In the genomic region with DNA sequence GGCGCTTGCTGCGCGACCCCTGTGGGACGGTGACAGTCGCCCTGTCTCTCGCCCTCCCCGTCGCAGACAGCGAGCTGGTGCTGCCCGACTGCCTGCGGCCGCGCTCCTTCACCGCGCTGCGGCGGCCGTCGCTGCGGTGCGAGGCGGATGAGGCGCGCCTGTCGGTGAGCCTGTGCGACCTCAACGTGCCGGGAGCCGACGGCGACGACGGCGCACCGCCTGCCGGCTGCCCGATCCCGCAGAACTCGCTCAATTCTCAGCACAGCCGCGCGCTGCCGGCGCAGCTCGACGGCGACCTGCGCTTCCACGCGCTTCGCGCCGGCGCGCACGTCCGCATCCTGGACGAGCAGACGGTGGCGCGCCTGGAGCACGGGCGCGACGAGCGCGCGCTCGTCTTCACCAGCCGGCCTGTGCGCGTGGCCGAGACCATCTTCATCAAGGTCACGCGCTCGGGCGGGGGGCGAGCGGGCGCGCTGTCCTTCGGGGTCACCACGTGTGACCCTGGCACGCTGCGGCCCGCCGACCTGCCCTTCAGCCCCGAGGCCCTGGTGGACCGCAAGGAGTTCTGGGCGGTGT, we compare ENCODE assay signal across 8 mouse cellular contexts.
DNase-seq lines count a peak whose midpoint lies in the region; ATAC-seq and TF ChIP-seq lines count a peak whose summit lies in the region.

No protein-coding gene starts in this region.

- H3K27me3 ChIP-seq in embryonic facial prominence, embryonic 10.5 days (replicated peaks; ENCODE audit: low read depth, poor library complexity, severe bottlenecking): peaks cover 66% of the 10 kb centered on the region
- peaks cover 18% of the 10 kb centered on the region; the same call in 1 of the 2 replicates for H3K27me3 ChIP-seq in hindbrain, postnatal 0 days (ENCODE audit: insufficient read depth, low read length)
- H3K27me3 ChIP-seq in neural tube, embryonic 11.5 days (ENCODE audit: control insufficient read depth, insufficient read depth, low read length): peaks cover 25% of the 10 kb centered on the region

- DNase-seq in left cerebral cortex, adult 2 months (ENCODE audit: extremely low spot score in 1 of 2, low spot score in 2 of 2): no peak
- DNase-seq in left cerebral cortex, adult 8-10 months (ENCODE audit: low spot score in 2 of 2): no peak
- peak; percentile 56 for DNase-seq in embryonic facial prominence, embryonic 10.5 days (ENCODE audit: low spot score)
- DNase-seq in hindbrain, postnatal 0 days (ENCODE audit: low spot score): peak; percentile 78
- peak; percentile 57 for DNase-seq in neural tube, embryonic 11.5 days (ENCODE audit: low spot score)
- no peak for DNase-seq in ovary, adult 18-20 months (ENCODE audit: low spot score)
- no peak for DNase-seq in right cerebral cortex, postnatal 10 days (ENCODE audit: low spot score in 2 of 2)

- H3K27ac ChIP-seq in left cerebral cortex, adult 2 months: no peak overlapping the region
- H3K27ac ChIP-seq in embryonic facial prominence, embryonic 10.5 days (replicated peaks): peak overlapping the region; percentile 71
- H3K27ac ChIP-seq in hindbrain, postnatal 0 days: no peak overlapping the region
- H3K27ac ChIP-seq in neural tube, embryonic 11.5 days (ENCODE audit: low read depth, low read length): no peak overlapping the region

- H3K4me3 ChIP-seq in left cerebral cortex, adult 2 months: peak overlapping the region; percentile 18
- H3K4me3 ChIP-seq in embryonic facial prominence, embryonic 10.5 days: peak overlapping the region; percentile 57
- H3K4me3 ChIP-seq in hindbrain, postnatal 0 days (ENCODE audit: low read length): peak overlapping the region; percentile 31
- peak overlapping the region; percentile 31 for H3K4me3 ChIP-seq in neural tube, embryonic 11.5 days (ENCODE audit: low read depth, low read length)

- 3% methylated on average over 90 of the region's 90 CpGs for WGBS in embryonic facial prominence, embryonic 10.5 days
- WGBS in hindbrain, postnatal 0 days: 5% methylated on average over 89 of the region's 90 CpGs
- 6% methylated on average over 87 of the region's 90 CpGs for WGBS in neural tube, embryonic 11.5 days

- H3K9me3 ChIP-seq in embryonic facial prominence, embryonic 10.5 days: no peaks in the 10 kb centered on the region; the same call in 1 of the 2 replicates
- H3K9me3 ChIP-seq in hindbrain, postnatal 0 days (ENCODE audit: low read length): no peaks in the 10 kb centered on the region
- H3K9me3 ChIP-seq in neural tube, embryonic 11.5 days (ENCODE audit: control insufficient read depth, low read length): no peaks in the 10 kb centered on the region

- 0 out of 2 replicates have a peak overlapping the region, but pooled peaks have one; percentile 13 for H3K9ac ChIP-seq in hindbrain, postnatal 0 days (replicated peaks; ENCODE audit: low read length)
- H3K9ac ChIP-seq in neural tube, embryonic 11.5 days (ENCODE audit: low read length): peak overlapping the region; percentile 2; the same call in 1 of the 2 replicates

- no peak; the same call in 1 of the 2 replicates for TF ChIP-seq CTCF in left cerebral cortex, adult 2 months (IDR thresholded peaks at IDR 0.05)
- no peak for TF ChIP-seq CTCF in hindbrain, postnatal 0 days (IDR thresholded peaks at IDR 0.05; ENCODE audit: low read depth)

- H3K36me3 ChIP-seq in embryonic facial prominence, embryonic 10.5 days (replicated peaks): no peaks in the 10 kb centered on the region
- H3K36me3 ChIP-seq in hindbrain, postnatal 0 days (ENCODE audit: insufficient read depth, low read length): no peaks in the 10 kb centered on the region
- no peaks in the 10 kb centered on the region for H3K36me3 ChIP-seq in neural tube, embryonic 11.5 days (ENCODE audit: control insufficient read depth, insufficient read depth, low read length)

- H3K4me2 ChIP-seq in hindbrain, postnatal 0 days (ENCODE audit: low read depth, low read length): peak overlapping the region; percentile 50
- peak overlapping the region; percentile 49 for H3K4me2 ChIP-seq in neural tube, embryonic 11.5 days (ENCODE audit: low read depth)

- intact Hi-C loops in left cerebral cortex, adult 2 months (cut with DNase I): no loop called here

- peaks cover 37% of the 10 kb centered on the region for H3K4me1 ChIP-seq in embryonic facial prominence, embryonic 10.5 days
- H3K4me1 ChIP-seq in hindbrain, postnatal 0 days (ENCODE audit: insufficient read depth, low read length): peaks cover 4% of the 10 kb centered on the region; the same call in 1 of the 2 replicates
- H3K4me1 ChIP-seq in neural tube, embryonic 11.5 days (ENCODE audit: control insufficient read depth, insufficient read depth, low read length): no peaks in the 10 kb centered on the region; the same call in 1 of the 2 replicates

- peak; percentile 61 for ATAC-seq in hindbrain, postnatal 0 days
- no peak for ATAC-seq in neural tube, embryonic 11.5 days (ENCODE audit: insufficient read depth, low FRiP score, low TSS enrichment)
- no peak for ATAC-seq in erythroblast, adult 5-6 weeks (replicated peaks; ENCODE audit: low FRiP score, poor library complexity, severe bottlenecking)

Comparison
In these comparisons a context has a peak if more than half of its experiments do, and no peak if none do; other contexts are left out.
1. DNase-seq: peak in embryonic facial prominence, embryonic 10.5 days (single experiment), hindbrain, postnatal 0 days (single experiment) and neural tube, embryonic 11.5 days (single experiment); none in left cerebral cortex, adult 2 months (0 of 2), left cerebral cortex, adult 8-10 months (0 of 2), ovary, adult 18-20 months (single experiment) and right cerebral cortex, postnatal 10 days (0 of 2).
2. Peak in every context shown above with its lines, with median percentiles within 50 percentile points of each other: H3K4me3 ChIP-seq.